Mouse (Mus musculus) adipocyte (in vitro differentiated cells): ENCODE data around the gene Gabrb1.
"Not testable (repeated sequence)": the region's sequence is repeated elsewhere in the genome, so short reads cannot be mapped to it uniquely, and the experiment has no call there.

ENCODE experiments used
- DNase-seq: peaks from one replicate; pipeline ENCODE4 v3.0.0-alpha.2; 2016; ENCODE audit warnings: low spot score

The Gabrb1 gene

DNA sequence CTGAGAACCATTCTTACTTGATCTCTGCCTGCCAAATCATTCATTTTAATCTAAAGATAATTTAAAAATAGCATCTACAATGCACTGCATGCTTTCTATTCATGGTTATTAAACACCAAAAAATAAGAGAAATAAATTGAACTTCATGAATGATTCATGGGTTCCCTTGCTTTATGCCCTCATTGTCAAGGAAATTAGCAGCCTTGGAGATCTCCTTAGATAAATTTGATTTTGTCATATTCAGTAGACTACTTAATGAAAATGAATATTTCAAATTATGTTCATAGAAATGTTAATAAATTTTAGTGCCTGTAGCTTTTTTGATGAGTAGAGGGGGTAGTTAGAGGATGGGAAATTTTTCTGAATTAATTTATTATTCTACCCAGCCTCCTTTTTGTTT, 379.0 kb downstream of the Gabrb1 start:
- DNase-seq: no peak

DNA sequence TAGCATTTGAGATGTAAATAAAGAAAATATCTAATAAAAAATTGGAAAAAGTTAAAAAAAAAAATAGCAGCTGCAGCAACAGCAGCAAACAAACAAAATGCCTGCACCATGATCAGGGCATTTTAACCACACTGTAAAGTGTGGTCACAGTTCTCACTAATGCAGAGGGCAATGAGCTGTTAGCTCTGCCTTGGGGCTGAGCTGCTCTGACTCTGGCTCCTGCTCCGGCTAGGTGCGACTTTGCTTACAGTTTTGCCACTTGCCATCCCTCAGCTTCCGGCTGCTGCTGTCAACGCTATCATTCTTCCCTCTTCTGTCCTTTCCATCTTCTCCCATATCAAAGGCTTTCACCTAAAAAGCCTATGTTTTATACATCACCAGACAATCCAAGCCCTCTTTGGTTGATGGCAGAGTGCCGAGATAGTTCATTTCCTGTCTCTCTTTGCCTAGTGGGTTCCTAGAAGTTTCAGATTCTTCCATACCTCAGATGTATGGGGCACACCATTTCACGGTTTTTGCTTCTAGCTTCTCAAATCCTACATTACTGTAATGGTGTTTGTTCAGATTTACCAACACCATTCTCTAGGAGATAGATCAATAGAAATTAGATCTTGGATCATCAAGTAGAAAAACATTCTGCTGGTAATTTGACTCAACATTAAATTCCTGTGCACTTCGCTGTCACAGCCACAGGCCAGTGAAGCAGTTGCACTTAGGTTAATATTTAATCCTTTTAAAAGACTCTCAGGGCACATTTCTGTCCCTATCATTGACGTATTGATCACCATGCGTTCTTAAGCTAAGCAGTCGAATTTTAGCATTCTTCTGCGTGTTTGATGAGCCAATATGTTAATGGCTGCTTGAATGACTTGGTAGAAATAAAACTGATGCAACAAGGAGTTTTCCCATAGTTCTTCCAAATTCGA, 385.6 kb downstream of the Gabrb1 start:
- DNase-seq: no peak

GRCm38 (mm10) chr5:72046261-72046660, 388.3 kb downstream of the Gabrb1 start:
- DNase-seq: no peak

- no peak for DNase-seq
Observed at GRCm38 (mm10) chr5:72064079-72064478, 406.2 kb downstream of the Gabrb1 start.

DNA sequence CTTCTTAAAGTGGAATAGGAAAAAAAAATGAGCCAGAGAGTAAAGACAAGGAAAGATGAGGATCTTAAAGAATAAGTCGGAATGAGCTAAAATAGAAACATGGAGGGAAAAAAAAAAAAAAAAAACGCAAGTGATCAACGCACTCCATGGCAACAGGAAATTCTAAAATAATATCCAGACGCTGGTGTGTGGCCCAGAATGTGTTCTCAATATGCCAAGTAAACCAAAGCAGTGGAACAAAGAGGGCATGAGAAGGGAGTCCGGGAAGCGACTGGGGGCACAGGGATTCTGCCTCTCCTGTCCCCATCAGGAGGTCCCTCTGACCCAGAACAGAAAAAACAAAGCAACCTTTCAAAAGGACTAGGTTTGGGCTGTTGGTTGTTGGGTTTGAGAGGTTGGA, 410.9 kb downstream of the Gabrb1 start:
- DNase-seq: no peak

DNA sequence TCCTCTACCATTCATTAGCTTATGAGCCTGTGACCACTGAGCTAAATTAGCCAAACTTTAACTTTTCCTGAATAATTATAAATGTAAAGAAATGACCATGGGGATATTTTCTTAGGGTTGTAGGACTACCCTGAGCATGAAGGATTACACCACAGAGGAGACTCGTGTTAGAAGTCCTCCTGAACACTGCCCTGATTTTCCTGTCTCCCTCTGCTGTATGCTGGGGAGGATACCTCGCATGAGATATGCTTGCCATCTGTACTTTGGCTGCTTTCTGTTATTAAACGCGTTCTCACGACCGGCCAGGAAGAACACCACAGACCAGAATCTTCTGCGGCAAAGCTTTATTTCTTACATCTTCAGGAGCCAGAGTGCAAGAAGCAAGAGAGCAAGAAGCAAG, 411.5 kb downstream of the Gabrb1 start:
- DNase-seq: not testable (repeated sequence)

- DNase-seq: no peak
Observed at GRCm38 (mm10) chr5:72076781-72077180, 418.9 kb downstream of the Gabrb1 start.

GRCm38 (mm10) chr5:72086518-72086917, 428.6 kb downstream of the Gabrb1 start:
- DNase-seq: no peak

DNA sequence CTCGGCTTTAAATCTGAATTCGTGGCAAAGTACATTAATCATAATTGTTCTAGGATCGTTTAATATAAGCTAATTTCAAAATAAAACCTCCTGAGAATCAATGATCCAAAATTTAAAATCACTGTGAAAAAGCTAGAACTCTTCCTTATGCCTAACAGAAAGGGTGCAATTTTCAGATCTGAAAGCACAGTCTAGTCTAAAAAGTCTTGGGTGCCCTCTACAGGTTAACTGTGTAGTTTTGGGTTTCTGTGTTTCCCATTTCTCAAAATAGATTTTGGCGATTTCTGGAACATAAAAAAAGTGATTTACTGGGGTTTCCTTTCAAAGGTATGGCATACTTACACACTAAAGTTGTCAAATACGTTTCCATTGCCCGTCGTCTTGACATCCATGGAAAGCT, 436.7 kb downstream of the Gabrb1 start:
- DNase-seq: peak; percentile 56

DNA sequence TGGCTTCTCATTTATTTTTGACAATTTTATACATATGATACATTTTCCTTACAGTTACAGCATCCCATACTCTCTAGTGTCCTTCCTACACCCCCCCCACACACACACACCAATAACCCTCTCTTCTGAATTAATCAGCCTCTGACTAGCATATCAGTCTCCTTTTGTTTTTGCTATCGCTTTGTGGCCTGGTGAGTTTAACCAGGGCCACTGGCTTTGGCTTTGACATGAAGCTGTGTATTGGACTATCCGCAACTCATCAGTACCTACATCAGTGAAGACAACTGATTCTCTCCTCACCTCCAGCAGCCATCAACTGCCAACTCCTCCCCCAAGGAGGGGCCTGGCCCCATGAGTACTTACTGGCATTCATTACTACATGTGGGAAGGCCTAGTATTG, 437.1 kb downstream of the Gabrb1 start:
- DNase-seq: no peak

- DNase-seq: no peak
Observed at GRCm38 (mm10) chr5:72104274-72104921, 446.5 kb downstream of the Gabrb1 start.

DNA sequence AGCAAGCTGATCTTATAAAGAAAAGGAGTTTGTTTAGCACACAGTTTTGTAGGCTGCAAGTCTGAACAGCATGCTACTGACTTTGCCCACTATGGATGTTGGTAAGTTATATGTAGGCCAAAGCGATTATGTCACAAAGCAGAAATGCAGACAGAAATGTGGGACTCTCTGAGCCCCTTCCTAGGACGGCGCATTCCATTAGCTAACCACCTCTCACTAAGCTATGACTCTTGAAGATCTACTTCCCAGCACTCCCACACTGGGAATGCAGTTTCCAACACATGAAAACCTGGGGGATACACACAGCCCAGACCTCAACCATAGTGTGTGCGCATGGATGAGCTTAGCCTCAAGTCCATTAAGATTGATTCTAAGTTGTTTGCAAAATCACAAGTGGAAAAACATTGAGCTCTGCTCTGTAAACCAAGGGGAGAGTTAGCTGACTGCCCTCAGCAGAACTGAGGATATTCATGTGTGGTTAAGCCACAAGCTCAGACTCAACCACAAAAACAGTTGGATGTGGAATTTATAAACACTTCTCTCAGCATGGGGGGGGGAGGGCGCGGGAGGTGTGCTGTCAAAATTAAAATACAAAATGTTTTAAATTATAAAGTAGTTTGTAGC, 464.6 kb downstream of the Gabrb1 start:
- no peak for DNase-seq

GRCm38 (mm10) chr5:72126681-72127080, 468.8 kb downstream of the Gabrb1 start:
- no peak for DNase-seq

DNA sequence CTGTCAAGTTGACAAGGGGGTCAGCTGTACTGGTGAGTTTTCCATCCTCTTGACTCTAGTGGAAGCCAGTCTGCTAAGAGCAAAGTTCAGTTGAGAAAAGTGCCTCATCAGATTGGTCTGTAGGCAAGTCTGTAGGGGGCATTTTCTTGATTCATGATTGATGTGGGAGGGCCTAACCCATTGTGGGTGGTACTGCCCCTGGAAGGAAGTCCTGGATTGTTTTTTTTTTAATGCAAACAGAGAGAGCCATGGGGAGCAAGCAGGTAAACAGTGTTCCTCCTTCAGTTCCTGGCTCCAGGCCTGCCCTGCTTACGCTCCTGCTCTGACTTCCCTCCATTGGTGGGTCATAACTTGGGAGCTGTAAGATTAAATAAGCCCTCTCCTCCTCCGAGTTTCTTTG, 476.0 kb downstream of the Gabrb1 start:
- DNase-seq: no peak

DNA sequence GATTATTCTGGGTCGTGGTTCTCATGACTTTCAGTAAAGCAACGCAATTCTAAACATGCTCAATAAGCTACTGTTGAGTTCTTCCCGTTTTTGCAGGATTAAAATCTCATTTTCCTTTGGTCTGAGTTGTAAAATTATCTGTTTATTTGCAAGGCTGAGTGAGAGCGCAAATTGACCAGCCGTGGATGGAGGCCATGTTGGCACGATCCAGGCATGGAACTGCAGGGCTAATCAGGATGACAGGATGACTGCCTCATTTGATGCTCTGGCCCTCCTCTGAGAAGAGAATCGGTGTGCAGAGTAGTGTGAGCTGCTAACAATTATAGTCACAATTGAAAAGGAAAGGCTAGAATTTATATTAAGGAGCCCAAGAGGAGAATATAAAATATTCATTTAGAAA, 480.3 kb downstream of the Gabrb1 start:
- DNase-seq: no peak

- no peak for DNase-seq
Observed at GRCm38 (mm10) chr5:72139619-72140018, 481.7 kb downstream of the Gabrb1 start.

DNA sequence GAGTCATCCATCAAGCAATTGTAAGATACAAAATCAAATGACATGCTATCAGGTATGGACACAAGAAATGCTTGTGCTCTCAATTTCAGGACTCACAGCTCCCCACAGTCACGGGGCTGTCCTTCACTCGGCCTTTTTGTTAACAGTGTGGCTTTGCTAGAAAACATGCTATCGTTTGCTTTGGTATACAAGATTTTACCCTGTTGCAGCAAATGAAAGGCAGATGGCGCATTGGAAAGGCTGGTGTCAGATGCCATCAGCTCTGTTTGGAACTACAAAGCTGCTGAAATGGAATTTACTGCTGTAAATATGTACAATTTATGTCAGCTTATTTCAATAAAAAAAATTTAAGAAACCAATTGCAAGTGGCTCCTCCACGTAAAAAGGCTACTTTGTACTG, 490.8 kb downstream of the Gabrb1 start:
- no peak for DNase-seq

DNA sequence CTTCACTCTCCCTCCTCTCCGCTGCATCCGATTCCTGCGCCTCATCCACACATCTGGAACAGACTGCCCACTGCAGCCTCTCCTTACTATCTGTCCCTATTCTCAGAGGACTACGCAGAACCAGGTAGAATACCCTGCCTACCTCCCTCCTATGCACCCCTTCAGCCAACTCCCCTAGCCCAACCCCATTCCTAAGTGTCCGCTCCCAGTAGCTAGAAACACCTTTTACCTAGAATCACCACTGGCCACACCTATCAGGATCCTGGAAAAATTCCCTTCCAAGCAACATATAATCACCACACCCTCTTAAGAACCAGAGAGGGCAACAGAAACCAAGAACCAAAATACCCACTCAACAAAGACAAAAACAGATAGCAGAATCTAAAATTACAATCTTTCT, 493.0 kb downstream of the Gabrb1 start:
- no peak for DNase-seq

- not testable (repeated sequence) for DNase-seq
Observed at GRCm38 (mm10) chr5:72155686-72156085, 497.8 kb downstream of the Gabrb1 start.

GRCm38 (mm10) chr5:72156598-72156997, 498.7 kb downstream of the Gabrb1 start:
- no peak for DNase-seq

- no peak for DNase-seq
Observed at GRCm38 (mm10) chr5:72158667-72159066, 500.8 kb downstream of the Gabrb1 start.

DNA sequence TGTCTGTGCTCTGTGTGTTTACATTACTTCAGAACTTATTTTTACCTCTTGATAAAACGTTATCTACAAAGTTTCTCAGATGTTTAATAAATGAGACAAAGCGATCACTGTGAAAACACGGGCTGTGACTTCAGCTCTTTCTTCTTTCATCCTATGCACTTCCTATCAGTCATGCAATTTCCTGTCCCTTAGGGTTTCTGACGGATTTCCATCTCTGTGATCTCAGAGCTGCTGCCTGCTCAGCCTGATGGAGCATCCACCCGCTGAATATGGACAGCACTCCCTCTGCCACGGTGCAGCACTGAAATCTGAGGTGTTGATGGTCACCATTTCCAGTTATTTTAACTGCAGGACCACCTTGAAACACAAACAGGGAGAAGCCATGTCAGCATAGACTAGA, 501.6 kb downstream of the Gabrb1 start:
- DNase-seq: no peak
